Mouse (Mus musculus): ENCODE data around the gene Enpep. TPM values are rescaled to one million over a fixed set of nuclear protein-coding genes. Genes with fewer than 3 reads are reported as not detected.

Gene Enpep
- polyA plus RNA-seq, 1 experiment = 128 TPM

Other genes with a start within 250 kb of the Enpep start
- 23.4 and 29.8 TPM in 2 replicates for gene Pitx2, start 132.8 kb downstream of the Enpep start, polyA plus RNA-seq (2012; rRNA removed)
- gene Elovl6, start 199.6 kb upstream of the Enpep start, polyA plus RNA-seq (2012; rRNA removed) = 28.4 and 76.8 TPM in 2 replicates